Mouse (Mus musculus) heart, postnatal 0 days (tissue): ENCODE measurements at regions not wholly inside any gene's neighbourhood (a gene's known extent, or its start where the extent isn't known, plus 50 kb on each side); places are given as distances from the start of the nearest gene placed in this dataset.

Experiments used
- CTCF ChIP-seq: IDR thresholded peaks from 2 replicates; pipeline ENCODE4 v1.5.1; 2016; ENCODE audit warnings: antibody characterized with exemption, control low read depth, low read depth
- EP300 ChIP-seq: IDR thresholded peaks from 2 replicates; pipeline ENCODE4 v1.6.1; 2016; ENCODE audit warnings: antibody characterized with exemption, low read depth

DNA sequence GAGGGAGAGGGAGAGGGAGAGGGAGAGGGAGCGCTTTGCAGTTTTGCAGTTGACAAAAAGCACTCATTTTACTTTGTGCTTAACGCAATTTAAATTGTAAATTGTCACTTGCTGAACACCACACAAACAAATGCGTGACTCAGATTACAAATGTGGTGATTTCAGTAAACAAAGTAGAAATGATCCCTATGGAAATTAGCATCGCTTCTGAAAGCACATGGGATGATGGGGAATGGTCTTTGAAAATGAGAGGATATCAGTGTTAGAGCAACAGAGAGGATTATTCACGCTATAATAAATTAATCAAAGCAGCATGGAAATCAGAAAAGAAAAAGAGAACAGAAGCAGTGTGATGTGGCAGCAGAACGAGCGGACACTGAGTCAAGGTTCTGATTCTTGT, 78.4 kb upstream of the Adra1b start:
- TF ChIP-seq EP300 (no peak), CTCF (no peak)
